Mouse (Mus musculus): ENCODE data around the gene Col8a1.

DNA sequence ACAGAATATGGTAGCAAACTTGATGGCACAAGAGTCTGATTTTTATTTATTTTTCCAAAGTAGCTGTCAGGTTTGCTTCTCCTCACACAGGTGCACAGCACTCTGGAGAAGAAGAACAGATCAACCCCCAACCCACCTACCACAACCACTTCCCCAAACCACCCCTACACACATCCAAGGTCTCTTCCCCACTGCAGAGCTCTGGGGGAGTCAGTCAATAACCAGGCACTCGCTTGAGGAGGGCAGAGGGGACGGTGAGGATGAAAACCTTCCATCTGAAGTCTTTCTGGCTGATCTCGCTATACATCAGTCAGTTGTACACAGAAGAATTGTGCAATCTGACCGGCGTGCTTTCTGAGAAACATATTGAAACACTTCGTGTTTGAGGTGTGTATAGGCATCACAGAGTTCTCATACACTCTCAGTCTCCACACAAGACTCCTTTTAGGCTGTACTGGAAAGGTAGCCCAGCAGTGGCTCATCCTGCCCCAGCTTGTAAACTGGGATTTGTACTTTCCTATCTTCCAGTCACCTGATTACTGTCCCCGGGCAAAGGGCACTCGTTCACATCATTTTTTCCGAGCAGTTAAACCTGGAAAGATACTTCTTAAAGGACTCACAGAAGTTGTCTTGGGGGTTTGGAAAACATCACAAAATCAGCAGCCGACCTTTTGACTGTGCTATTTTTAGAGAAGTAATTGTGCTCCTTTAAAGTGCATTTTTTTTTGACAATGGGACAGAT lies 827 bp downstream of the Col8a1 start:
- TF ChIP-seq CTCF (IDR thresholded peaks at IDR 0.05; ENCODE audit: control insufficient read depth, insufficient read depth, insufficient read length) (no peak), MYOG (IDR thresholded peaks at IDR 0.05; ENCODE audit: control insufficient read depth, extremely low read depth, insufficient read length) (no peak), MAX (IDR thresholded peaks at IDR 0.05) (no peak), CEBPB (IDR thresholded peaks at IDR 0.05; ENCODE audit: low read depth) (peak; percentile 79), USF1 (IDR thresholded peaks at IDR 0.05; ENCODE audit: low read depth) (no peak), MYOD1 (IDR thresholded peaks at IDR 0.05; ENCODE audit: control insufficient read depth, insufficient read length, low read depth) (no peak)
